Mouse (Mus musculus) kidney, adult 2 months (tissue): ENCODE data around the gene Celf2. TPM values are rescaled to one million over a fixed set of nuclear protein-coding genes. Genes with fewer than 3 reads are reported as not detected.
A peak's percentile ranks its signal among the peaks of the same experiment; 100 is the strongest.

Source experiments
- DNase-seq: peaks from one replicate; pipeline ENCODE4 v3.0.0; 2021
- H3K27ac ChIP-seq: fragments of 200-500 bp; 2 replicates; pipeline ENCODE4 v1.5.1; 2012; ENCODE audit warnings: low read depth, low read length, control low read depth, inconsistent platforms; ENCODE audit not compliant: insufficient read depth
- H3K27me3 ChIP-seq: fragments of 200-500 bp; replicated peaks from 2 replicates; pipeline ENCODE4 v1.6.1; 2012; ENCODE audit warnings: mild to moderate bottlenecking, moderate library complexity, low read length, inconsistent platforms; ENCODE audit not compliant: control insufficient read depth, insufficient read depth
- H3K36me3 ChIP-seq: fragments of 200-500 bp; 2 replicates; pipeline ENCODE4 v1.6.1; 2012; ENCODE audit warnings: mild to moderate bottlenecking, moderate library complexity, low read length, inconsistent platforms; ENCODE audit not compliant: control insufficient read depth, insufficient read depth
- H3K4me1 ChIP-seq: fragments of 200-500 bp; 2 replicates; pipeline ENCODE4 v1.6.1; 2011; ENCODE audit warnings: low read length; ENCODE audit not compliant: control insufficient read depth, insufficient read depth
- H3K4me3 ChIP-seq: fragments of 200-500 bp; 2 replicates; pipeline ENCODE4 v1.5.1; 2011; ENCODE audit warnings: mild to moderate bottlenecking, low read depth, low read length, control low read depth; ENCODE audit not compliant: insufficient read depth
- CTCF ChIP-seq: fragments of 200-500 bp; conservative IDR thresholded peaks from 2 replicates; pipeline ENCODE4 v1.5.1; 2011; ENCODE audit warnings: low read depth, mild to moderate bottlenecking, control low read depth, low read length, moderate library complexity, mixed read lengths; ENCODE audit not compliant: insufficient read depth, insufficient read length
- POLR2A ChIP-seq: fragments of 200-500 bp; IDR thresholded peaks from one replicate; pipeline ENCODE4 v1.6.1; 2011; ENCODE audit warnings: low read depth, low read length, control low read depth
- WGBS: fragments of 180-500 bp; shearing (Covaris S2); methylation state at CpG from one replicate; pipeline ENCODE4 v1.1.7; 2018; 5-methylcytosine and 5-hydroxymethylcytosine counted together
- polyA plus RNA-seq: library from polyadenylated mRNA; depleted of rRNA; stranded (reverse); fragments of >200 nt; gene quantifications from 2 replicates; pipeline ENCODE4 v1.2.3, GENCODE M21; 2012

Celf2 gene
- polyA plus RNA-seq, 1 experiment, result 11.5 TPM

DNA sequence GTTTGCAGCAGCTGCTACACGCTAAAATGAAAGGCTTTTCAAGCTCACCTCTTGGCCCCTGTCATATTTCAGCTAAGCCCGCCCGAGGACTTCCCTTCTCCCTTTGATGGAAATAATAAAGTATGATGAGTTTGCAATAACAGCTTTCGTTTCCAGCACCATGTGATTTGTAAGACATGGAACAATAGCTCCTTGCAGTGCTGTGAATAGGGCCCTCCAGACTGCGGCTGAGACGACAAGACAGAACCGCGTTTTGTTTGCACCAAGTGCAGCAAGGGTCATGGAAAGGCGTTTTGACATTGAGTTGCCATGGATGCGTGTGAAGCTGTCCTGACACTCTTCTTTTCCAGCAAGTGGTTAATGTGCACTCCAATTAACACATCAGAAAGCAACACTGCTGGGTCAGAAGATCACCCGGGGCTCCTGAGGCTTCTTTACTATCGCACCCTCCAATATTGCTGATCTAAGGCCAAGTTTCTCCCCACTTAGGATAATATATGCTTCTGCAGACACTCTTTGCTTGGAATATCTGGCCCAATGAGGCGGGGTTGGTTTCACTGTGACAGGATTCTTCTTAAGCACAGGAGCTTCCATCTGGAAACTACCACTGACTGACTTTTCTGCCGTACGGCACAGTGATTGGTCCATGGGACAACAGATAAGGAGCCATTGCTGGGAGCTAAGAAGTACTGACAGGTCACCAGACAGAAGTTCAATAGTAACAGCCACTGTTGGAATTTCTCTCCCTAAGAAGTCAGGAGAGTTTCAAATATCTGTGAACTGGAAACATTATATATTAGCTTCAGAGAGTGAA lies 301.5 kb downstream of the Celf2 start:
- Histone ChIP-seq H3K4me3 (no peak overlapping the region), H3K27me3 (no peaks in the 10 kb centered on the region), H3K27ac (no peak overlapping the region), H3K4me1 (no peaks in the 10 kb centered on the region), H3K36me3 (no peaks in the 10 kb centered on the region)
- no peak for TF ChIP-seq CTCF
- no peak for TF ChIP-seq POLR2A
- 68% methylated on average over 15 of the region's 15 CpGs for WGBS
- DNase-seq, result peak; percentile 9

DNA sequence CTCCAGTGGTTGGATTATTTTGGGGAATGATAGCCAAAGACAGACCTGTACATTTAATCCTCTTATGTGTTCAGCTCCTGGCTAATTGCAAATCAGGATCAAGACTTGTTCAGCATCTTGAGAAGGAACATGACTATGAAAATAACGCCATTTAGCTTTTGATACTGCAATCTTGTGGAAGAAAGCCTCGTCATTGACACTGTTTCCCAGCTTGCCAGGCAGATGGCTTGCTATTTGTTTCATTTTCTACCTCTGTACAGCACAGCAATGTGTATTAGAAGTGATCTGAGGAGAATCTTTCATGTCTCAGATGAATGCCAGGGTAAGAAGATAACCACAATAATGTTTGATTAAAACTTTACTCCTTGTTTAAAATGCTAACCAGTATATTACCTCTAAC lies 315.9 kb downstream of the Celf2 start:
- TF ChIP-seq CTCF (no peak), POLR2A (no peak)
- H3K27me3 ChIP-seq, result no peaks in the 10 kb centered on the region
- H3K4me1 ChIP-seq, result no peaks in the 10 kb centered on the region
- DNase-seq, result no peak
- no peak overlapping the region for H3K27ac ChIP-seq
- WGBS, result 77% methylated on average over 2 of the region's 2 CpGs
- H3K36me3 ChIP-seq, result no peaks in the 10 kb centered on the region
- no peak overlapping the region for H3K4me3 ChIP-seq

DNA sequence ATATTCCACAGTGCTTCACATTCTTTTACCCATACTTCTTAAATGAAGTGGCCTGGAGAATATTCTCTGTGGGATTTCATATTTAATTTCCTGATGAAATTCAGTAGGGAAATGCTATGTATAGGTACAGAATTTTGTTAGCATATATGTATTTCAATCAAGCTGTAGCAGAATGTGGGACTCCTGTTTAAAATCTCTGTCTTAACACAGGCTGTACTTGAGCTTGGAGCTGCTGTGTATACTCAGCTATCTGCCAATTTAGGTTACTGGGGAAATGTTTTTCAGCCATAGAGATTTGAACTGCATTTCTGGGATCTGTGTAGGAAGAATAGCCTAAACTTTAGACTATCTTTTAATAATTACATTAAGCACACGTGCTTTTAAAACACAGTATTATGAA lies 330.2 kb downstream of the Celf2 start:
- H3K27me3 ChIP-seq, result no peaks in the 10 kb centered on the region
- no peaks in the 10 kb centered on the region for H3K36me3 ChIP-seq
- H3K4me1 ChIP-seq, result no peaks in the 10 kb centered on the region
- DNase-seq, result no peak
- H3K4me3 ChIP-seq, result no peak overlapping the region
- WGBS, result 72% methylated on average over 1 of the region's 1 CpGs
- H3K27ac ChIP-seq, result no peak overlapping the region
- TF ChIP-seq CTCF, result no peak
- no peak for TF ChIP-seq POLR2A

DNA sequence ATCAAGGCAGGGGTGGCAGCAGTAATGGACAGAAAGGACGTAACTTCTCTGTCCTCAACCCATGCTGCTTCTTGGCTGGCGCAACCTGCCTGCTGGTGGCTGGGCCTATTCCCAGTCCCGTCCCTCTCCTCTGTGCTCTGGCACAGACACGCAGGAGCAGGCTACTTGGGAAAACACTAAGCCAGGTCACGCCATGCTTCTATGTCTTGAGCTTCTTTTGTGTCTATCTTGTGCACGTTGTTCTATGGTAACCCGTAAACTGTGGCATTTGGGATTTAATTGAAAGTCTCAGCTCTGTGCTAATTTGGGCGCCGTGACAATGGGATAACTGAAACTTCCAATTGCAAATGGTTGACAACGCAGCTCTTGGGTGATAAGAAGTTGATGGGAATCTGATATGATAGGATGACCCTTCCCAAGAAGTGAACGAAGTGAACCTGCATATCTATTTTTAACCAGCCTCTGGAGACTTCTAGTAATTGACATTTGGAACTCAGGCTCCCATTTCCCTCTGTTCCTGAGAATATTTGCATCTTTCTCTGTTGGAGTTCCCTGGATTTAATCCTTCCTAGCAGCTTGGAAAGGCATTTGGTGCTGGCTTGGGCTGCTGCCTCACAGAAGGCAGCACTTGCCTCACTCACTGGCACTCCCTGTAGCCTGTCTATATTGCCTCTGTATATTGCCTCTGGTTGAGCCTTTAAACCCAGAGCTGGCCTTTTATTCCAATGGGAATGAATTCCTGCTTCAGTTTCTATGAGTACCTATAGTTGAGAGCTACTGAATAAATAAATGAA lies 335.9 kb downstream of the Celf2 start:
- TF ChIP-seq POLR2A (no peak), CTCF (no peak)
- Histone ChIP-seq H3K36me3 (no peaks in the 10 kb centered on the region), H3K4me3 (no peak overlapping the region), H3K27ac (no peak overlapping the region), H3K4me1 (no peaks in the 10 kb centered on the region), H3K27me3 (no peaks in the 10 kb centered on the region)
- no peak for DNase-seq
- 89% methylated on average over 11 of the region's 11 CpGs for WGBS

DNA sequence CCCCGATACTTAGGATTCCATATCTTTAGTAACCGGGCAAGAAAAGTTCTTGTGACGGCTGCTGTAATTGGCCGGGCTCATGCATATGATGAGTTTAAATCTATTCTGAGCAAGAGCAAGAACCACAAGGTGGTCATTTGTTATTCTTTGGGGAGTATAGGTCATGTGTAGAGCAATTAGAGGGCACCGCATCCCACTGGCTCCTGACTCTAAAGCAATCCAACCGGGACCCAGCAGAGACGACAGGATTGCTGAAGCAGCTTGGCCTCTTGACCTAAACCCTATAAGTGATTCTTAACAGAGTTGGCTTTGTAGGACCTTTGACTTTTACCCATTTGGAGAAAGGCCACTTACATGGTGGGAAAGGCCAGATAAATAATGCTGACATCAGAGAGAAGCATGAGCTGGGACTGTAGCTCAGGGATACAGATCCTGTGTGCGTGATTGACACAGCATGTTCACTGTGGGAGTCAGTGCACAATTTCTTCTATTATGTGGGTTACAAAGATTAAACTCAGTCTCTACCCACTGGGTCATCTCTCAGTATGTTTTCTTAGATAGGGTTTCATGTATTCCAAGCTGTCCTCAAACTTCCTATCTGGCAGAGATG lies 338.2 kb downstream of the Celf2 start:
- Histone ChIP-seq H3K4me1 (no peaks in the 10 kb centered on the region), H3K36me3 (no peaks in the 10 kb centered on the region), H3K4me3 (no peak overlapping the region), H3K27ac (no peak overlapping the region), H3K27me3 (no peaks in the 10 kb centered on the region)
- DNase-seq, result no peak
- TF ChIP-seq CTCF (no peak), POLR2A (no peak)
- WGBS, result 57% methylated on average over 8 of the region's 8 CpGs

DNA sequence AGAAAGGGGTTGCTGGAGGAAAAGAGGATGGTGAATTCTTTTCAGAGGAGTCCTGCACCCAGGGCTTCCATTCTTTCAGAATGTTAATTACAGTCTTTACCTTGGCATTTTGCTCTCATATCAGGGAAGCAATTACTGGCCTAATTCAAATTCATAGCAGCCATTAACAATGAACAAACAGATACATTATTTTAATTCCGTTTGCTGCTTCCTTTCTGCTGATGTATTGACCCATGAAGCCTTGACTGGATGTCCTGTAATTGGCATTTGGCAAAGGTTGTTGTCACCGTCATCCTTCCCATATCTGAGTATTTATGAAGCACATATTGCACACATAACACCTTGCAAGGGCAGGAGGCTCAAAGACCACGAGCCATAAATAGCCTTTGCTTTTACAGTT lies 343.6 kb downstream of the Celf2 start:
- no peaks in the 10 kb centered on the region for H3K27me3 ChIP-seq
- no peak overlapping the region for H3K4me3 ChIP-seq
- no peak for DNase-seq
- WGBS, result 75% methylated on average over 3 of the region's 3 CpGs
- no peaks in the 10 kb centered on the region for H3K4me1 ChIP-seq
- no peak overlapping the region for H3K27ac ChIP-seq
- H3K36me3 ChIP-seq, result no peaks in the 10 kb centered on the region
- TF ChIP-seq CTCF (no peak), POLR2A (no peak)

DNA sequence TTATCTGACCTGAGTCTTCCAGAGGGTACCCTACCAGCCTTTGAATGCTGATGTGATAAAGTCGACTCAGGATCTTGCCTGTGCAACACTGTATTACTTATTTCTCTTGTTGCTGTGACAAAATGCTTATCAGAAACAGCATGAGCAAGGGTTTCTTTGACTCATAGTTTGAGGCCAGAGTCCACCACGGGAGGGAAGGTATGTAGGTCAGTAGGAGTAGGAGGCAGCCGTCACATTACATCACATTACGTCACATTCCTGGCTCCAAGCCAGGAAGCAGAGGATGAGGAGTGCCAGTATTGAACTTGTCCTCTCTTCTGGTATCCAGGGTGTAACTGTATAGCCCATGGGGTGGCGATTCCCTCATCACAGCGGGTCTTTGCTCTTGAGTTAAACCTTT lies 349.3 kb downstream of the Celf2 start:
- Histone ChIP-seq H3K36me3 (no peaks in the 10 kb centered on the region), H3K4me1 (no peaks in the 10 kb centered on the region), H3K4me3 (no peak overlapping the region), H3K27me3 (no peaks in the 10 kb centered on the region), H3K27ac (no peak overlapping the region)
- DNase-seq, result no peak
- WGBS, result 50% methylated on average over 6 of the region's 6 CpGs
- TF ChIP-seq CTCF, result no peak
